Mouse (Mus musculus): ENCODE measurements at regions not wholly inside any gene's neighbourhood (a gene's known extent, or its start where the extent isn't known, plus 50 kb on each side); places are given as distances from the start of the nearest gene placed in this dataset.

GRCm38 (mm10) chr5:119103503-119103902 lies 543.0 kb downstream of the Med13l start:
- no peak for DNase-seq (ENCODE audit: low read depth, low spot score)
- Histone ChIP-seq H3K79me2 (ENCODE audit: control insufficient read depth, insufficient read depth, low read length, poor library complexity) (no peaks in the 10 kb centered on the region), H3K27ac (ENCODE audit: control insufficient read depth, low read depth, low read length) (no peak overlapping the region), H3K9me3 (replicated peaks; ENCODE audit: insufficient read depth, low read length) (no peaks in the 10 kb centered on the region), H3K9ac (ENCODE audit: control insufficient read depth, low read depth, low read length, poor library complexity, severe bottlenecking) (no peak overlapping the region), H3K4me3 (ENCODE audit: control insufficient read depth in 1 of 2, insufficient read depth in 1 of 2, low read depth in 2 of 2, low read length in 2 of 2) (no peak overlapping the region), H3K27me3 (ENCODE audit: control insufficient read depth in 1 of 2, insufficient read depth in 2 of 2, low read length in 2 of 2) (no peaks in the 10 kb centered on the region), H3K4me1 (ENCODE audit: control insufficient read depth in 1 of 2, insufficient read depth in 2 of 2, low read length in 2 of 2) (no peaks in the 10 kb centered on the region), H3K36me3 (ENCODE audit: control insufficient read depth in 1 of 2, insufficient read depth in 2 of 2, low read length in 2 of 2) (no peaks in the 10 kb centered on the region)
- TF ChIP-seq MYB (IDR thresholded peaks at IDR 0.05; ENCODE audit: low read depth, low read length) = no peak
- TF ChIP-seq MYC (IDR thresholded peaks at IDR 0.05; ENCODE audit: low read depth, low read length) = no peak
- no peak for TF ChIP-seq GABPA (IDR thresholded peaks at IDR 0.05; ENCODE audit: low read depth, low read length)
- TF ChIP-seq ZMIZ1 (IDR thresholded peaks at IDR 0.05; ENCODE audit: low read depth, low read length) = no peak
- TF ChIP-seq POLR2AphosphoS2 (IDR thresholded peaks at IDR 0.05; ENCODE audit: low read length) = no peak
- no peak for TF ChIP-seq CTCF (IDR thresholded peaks at IDR 0.05 in 2 of 3, conservative IDR thresholded peaks at IDR 0.05 in 1 of 3; ENCODE audit: control insufficient read depth in 1 of 3, insufficient read depth in 1 of 3, low read depth in 2 of 3, low read length in 3 of 3, poor library complexity in 1 of 3, severe bottlenecking in 1 of 3)
- no peak for TF ChIP-seq ZNF384 (IDR thresholded peaks at IDR 0.05; ENCODE audit: low read depth, low read length)
- no peak for TF ChIP-seq SIN3A (IDR thresholded peaks at IDR 0.05; ENCODE audit: low read length)
- TF ChIP-seq ZKSCAN1 (IDR thresholded peaks at IDR 0.05; ENCODE audit: low read depth, low read length) = no peak
- no peak for TF ChIP-seq TAL1 (IDR thresholded peaks at IDR 0.05; ENCODE audit: low read length)
- TF ChIP-seq KAT2A (conservative IDR thresholded peaks at IDR 0.05; ENCODE audit: low read depth, low read length) = no peak
- TF ChIP-seq JUND (IDR thresholded peaks at IDR 0.05; ENCODE audit: low read depth, low read length) = no peak
- no peak for TF ChIP-seq MAX (IDR thresholded peaks at IDR 0.05; ENCODE audit: low read length)
- no peak for TF ChIP-seq HCFC1 (IDR thresholded peaks at IDR 0.05; ENCODE audit: low read depth, low read length)
- TF ChIP-seq UBTF (IDR thresholded peaks at IDR 0.05; ENCODE audit: borderline replicate concordance, insufficient read depth, low read depth, low read length) = no peak
- no peak for TF ChIP-seq CHD1 (IDR thresholded peaks at IDR 0.05; ENCODE audit: low read depth, low read length)
- TF ChIP-seq CHD2 (IDR thresholded peaks at IDR 0.05; ENCODE audit: low read length) = no peak
- no peak for TF ChIP-seq MAFK (IDR thresholded peaks at IDR 0.05; ENCODE audit: borderline replicate concordance, low read depth, low read length)

GRCm38 (mm10) chr5:119107898-119108297 lies 547.4 kb downstream of the Med13l start:
- no peak for DNase-seq (ENCODE audit: low read depth, low spot score)
- Histone ChIP-seq H3K79me2 (ENCODE audit: control insufficient read depth, insufficient read depth, low read length, poor library complexity) (no peaks in the 10 kb centered on the region), H3K4me1 (ENCODE audit: control insufficient read depth in 1 of 2, insufficient read depth in 2 of 2, low read length in 2 of 2) (no peaks in the 10 kb centered on the region), H3K9me3 (replicated peaks; ENCODE audit: insufficient read depth, low read length) (no peaks in the 10 kb centered on the region), H3K27me3 (ENCODE audit: control insufficient read depth in 1 of 2, insufficient read depth in 2 of 2, low read length in 2 of 2) (no peaks in the 10 kb centered on the region), H3K36me3 (ENCODE audit: control insufficient read depth in 1 of 2, insufficient read depth in 2 of 2, low read length in 2 of 2) (no peaks in the 10 kb centered on the region), H3K27ac (ENCODE audit: control insufficient read depth, low read depth, low read length) (no peak overlapping the region), H3K9ac (ENCODE audit: control insufficient read depth, low read depth, low read length, poor library complexity, severe bottlenecking) (no peak overlapping the region), H3K4me3 (ENCODE audit: control insufficient read depth in 1 of 2, insufficient read depth in 1 of 2, low read depth in 2 of 2, low read length in 2 of 2) (no peak overlapping the region)
- TF ChIP-seq TCF12 (IDR thresholded peaks at IDR 0.05; ENCODE audit: low read depth, low read length) = no peak
- TF ChIP-seq CTCF (IDR thresholded peaks at IDR 0.05 in 2 of 3, conservative IDR thresholded peaks at IDR 0.05 in 1 of 3; ENCODE audit: control insufficient read depth in 1 of 3, insufficient read depth in 1 of 3, low read depth in 2 of 3, low read length in 3 of 3, poor library complexity in 1 of 3, severe bottlenecking in 1 of 3) = no peak
- TF ChIP-seq SMC3 (IDR thresholded peaks at IDR 0.05; ENCODE audit: low read depth, low read length) = no peak
- no peak for TF ChIP-seq ZC3H11A (IDR thresholded peaks at IDR 0.05; ENCODE audit: low read depth, low read length)
- no peak for TF ChIP-seq MEF2A (IDR thresholded peaks at IDR 0.05; ENCODE audit: extremely low read depth, insufficient replicate concordance, low read depth, low read length, poor library complexity, severe bottlenecking)
- no peak for TF ChIP-seq ZMIZ1 (IDR thresholded peaks at IDR 0.05; ENCODE audit: low read depth, low read length)
- TF ChIP-seq GABPA (IDR thresholded peaks at IDR 0.05; ENCODE audit: low read depth, low read length) = no peak
- no peak for TF ChIP-seq ZKSCAN1 (IDR thresholded peaks at IDR 0.05; ENCODE audit: low read depth, low read length)
